Mouse (Mus musculus): ENCODE results near the gene Izumo4. TPM values are rescaled to one million over a fixed set of nuclear protein-coding genes. Genes with fewer than 3 reads are reported as not detected.

Izumo4 gene
- polyA plus RNA-seq, 1 experiment from 2014 or later: 8.5 TPM

Other genes starting within 250 kb of the Izumo4 start
- 0.04 TPM in 1 of 2 replicates, not detected in the other for gene Onecut3, start 207.3 kb upstream of the Izumo4 start, polyA plus RNA-seq (2014; fragmentation: Nextera tagmentation; extraction: Ambion mirVana)
- 0.09 TPM in 1 of 2 replicates, not detected in the other for gene Atp8b3, start 163.1 kb upstream of the Izumo4 start, polyA plus RNA-seq (2014; fragmentation: Nextera tagmentation; extraction: Ambion mirVana)
- gene Rexo1, start 140.6 kb upstream of the Izumo4 start, polyA plus RNA-seq (2014; fragmentation: Nextera tagmentation; extraction: Ambion mirVana): 18.0 and 18.1 TPM in 2 replicates
- 4.9 and 5.5 TPM in 2 replicates for gene Klf16, start 124.9 kb upstream of the Izumo4 start, polyA plus RNA-seq (2014; fragmentation: Nextera tagmentation; extraction: Ambion mirVana)
- gene Abhd17a, start 111.8 kb upstream of the Izumo4 start, polyA plus RNA-seq (2014; fragmentation: Nextera tagmentation; extraction: Ambion mirVana): 94.3 and 100 TPM in 2 replicates
- gene Scamp4, start 99.3 kb upstream of the Izumo4 start, polyA plus RNA-seq (2014; fragmentation: Nextera tagmentation; extraction: Ambion mirVana): 76.9 and 78.1 TPM in 2 replicates
- gene Adat3, start 99.3 kb upstream of the Izumo4 start, polyA plus RNA-seq (2014; fragmentation: Nextera tagmentation; extraction: Ambion mirVana): 6.2 and 6.6 TPM in 2 replicates
- gene Gm49322, start 96.2 kb upstream of the Izumo4 start, polyA plus RNA-seq (2014; fragmentation: Nextera tagmentation; extraction: Ambion mirVana): 0.83 and 0.84 TPM in 2 replicates
- gene Csnk1g2, start 79.3 kb upstream of the Izumo4 start, polyA plus RNA-seq (2014; fragmentation: Nextera tagmentation; extraction: Ambion mirVana): 64.6 and 67.6 TPM in 2 replicates
- gene Btbd2, start 45.1 kb upstream of the Izumo4 start, polyA plus RNA-seq (2014; fragmentation: Nextera tagmentation; extraction: Ambion mirVana): 37.6 and 47.0 TPM in 2 replicates
- gene Mknk2, start 24.1 kb upstream of the Izumo4 start, polyA plus RNA-seq (2014; fragmentation: Nextera tagmentation; extraction: Ambion mirVana): 62.1 and 68.8 TPM in 2 replicates
- gene Mob3a, start 207 bp upstream of the Izumo4 start, polyA plus RNA-seq (2014; fragmentation: Nextera tagmentation; extraction: Ambion mirVana): 38.9 and 39.0 TPM in 2 replicates
- 51.5 and 59.3 TPM in 2 replicates for gene Ap3d1, start 40.1 kb downstream of the Izumo4 start, polyA plus RNA-seq (2014; fragmentation: Nextera tagmentation; extraction: Ambion mirVana)
- 23.1 and 27.3 TPM in 2 replicates for gene Dot1l, start 53.0 kb downstream of the Izumo4 start, polyA plus RNA-seq (2014; fragmentation: Nextera tagmentation; extraction: Ambion mirVana)
- 68.6 and 68.7 TPM in 2 replicates for gene Sf3a2, start 96.0 kb downstream of the Izumo4 start, polyA plus RNA-seq (2014; fragmentation: Nextera tagmentation; extraction: Ambion mirVana)
- 89.0 and 97.7 TPM in 2 replicates for gene Plekhj1, start 96.4 kb downstream of the Izumo4 start, polyA plus RNA-seq (2014; fragmentation: Nextera tagmentation; extraction: Ambion mirVana)
- gene Amh, start 103.1 kb downstream of the Izumo4 start, polyA plus RNA-seq (2014; fragmentation: Nextera tagmentation; extraction: Ambion mirVana): 0.11 TPM in 1 of 2 replicates, not detected in the other
- 8.0 and 10.0 TPM in 2 replicates for gene Jsrp1, start 111.3 kb downstream of the Izumo4 start, polyA plus RNA-seq (2014; fragmentation: Nextera tagmentation; extraction: Ambion mirVana)
- gene Oaz1, start 124.5 kb downstream of the Izumo4 start, polyA plus RNA-seq (2014; fragmentation: Nextera tagmentation; extraction: Ambion mirVana): 1,894 and 1,935 TPM in 2 replicates
- 0.14 TPM in 1 of 2 replicates, not detected in the other for gene Lingo3, start 141.9 kb downstream of the Izumo4 start, polyA plus RNA-seq (2014; fragmentation: Nextera tagmentation; extraction: Ambion mirVana)
- gene Lsm7, start 153.0 kb downstream of the Izumo4 start, polyA plus RNA-seq (2014; fragmentation: Nextera tagmentation; extraction: Ambion mirVana): 201 and 218 TPM in 2 replicates
- gene Sppl2b, start 153.1 kb downstream of the Izumo4 start, polyA plus RNA-seq (2014; fragmentation: Nextera tagmentation; extraction: Ambion mirVana): 22.9 and 26.3 TPM in 2 replicates
- not detected in 2 replicates for gene Tmprss9, start 169.7 kb downstream of the Izumo4 start, polyA plus RNA-seq (2014; fragmentation: Nextera tagmentation; extraction: Ambion mirVana)
- gene Timm13, start 198.8 kb downstream of the Izumo4 start, polyA plus RNA-seq (2014; fragmentation: Nextera tagmentation; extraction: Ambion mirVana): 300 and 340 TPM in 2 replicates
- gene Lmnb2, start 216.1 kb downstream of the Izumo4 start, polyA plus RNA-seq (2014; fragmentation: Nextera tagmentation; extraction: Ambion mirVana): 7.9 and 11.6 TPM in 2 replicates
- gene Gadd45b, start 227.9 kb downstream of the Izumo4 start, polyA plus RNA-seq (2014; fragmentation: Nextera tagmentation; extraction: Ambion mirVana): 21.3 and 25.6 TPM in 2 replicates